18 mouse cellular contexts compared by ENCODE assay signal in genomic region chr7:113818116-113818515, GRCm38 (mm10). TPM values are rescaled to one million over a fixed set of nuclear protein-coding genes. Genes with fewer than 3 reads are reported as not detected.
DNase-seq lines count a peak whose midpoint lies in the region; ATAC-seq and TF ChIP-seq lines count a peak whose summit lies in the region.
"Had no signal": no experiment of that assay in that cellular context is flagged by ENCODE, and none has a peak within 500 bp of the region (broad histone marks: within the 10 kb centered on the region; RNA-seq: fewer than 3 reads in every experiment).

No protein-coding gene starts in this region.

- H3K27ac ChIP-seq in heart, embryonic 14.5 days (replicated peaks in 1 of 2; ENCODE audit: control insufficient read depth in 1 of 2, insufficient read depth in 1 of 2, low read depth in 2 of 2, low read length in 2 of 2) = peak overlapping the region; percentile 39 to 54
- no peak overlapping the region for H3K27ac ChIP-seq in heart, adult 2 months
- no peak overlapping the region for H3K27ac ChIP-seq in stomach, embryonic 15.5 days
- H3K27ac ChIP-seq in stomach, postnatal 0 days (replicated peaks) = no peak overlapping the region
- H3K27ac ChIP-seq: embryonic facial prominence, embryonic 15.5 days; forebrain, embryonic 13.5 days; hindbrain, postnatal 0 days; limb, embryonic 10.5 days; lung, embryonic 15.5 days; neural tube, embryonic 12.5 days had no signal

- no peak for TF ChIP-seq EP300 in heart, adult 2 months (IDR thresholded peaks at IDR 0.05; ENCODE audit: insufficient read depth, low read depth, low read length)
- no peak for TF ChIP-seq EP300 in stomach, postnatal 0 days (optimal IDR thresholded peaks at IDR 0.05)

- DNase-seq in cerebellum, adult 9-10 months = peak; percentile 50
- no peak for DNase-seq in cerebellum, adult 9-11 months
- DNase-seq in heart, adult 2 months = no peak
- no peak for DNase-seq in stomach, postnatal 0 days (ENCODE audit: low spot score)
- DNase-seq in thymus, postnatal 14 days = no peak
- no peak for DNase-seq in frontal cortex, postnatal 10 days (ENCODE audit: low spot score in 2 of 2)
- DNase-seq: adrenal gland, postnatal 14 days; kidney, adult 9 months; layer of hippocampus, postnatal 36 days; right cerebral cortex, postnatal 25 days had no signal

- no peak for TF ChIP-seq CTCF in heart, adult 2 months (IDR thresholded peaks at IDR 0.05)
- TF ChIP-seq CTCF in stomach, postnatal 0 days (IDR thresholded peaks at IDR 0.05; ENCODE audit: low read depth) = no peak

- H3K36me3 ChIP-seq in heart, embryonic 14.5 days (ENCODE audit: control insufficient read depth, insufficient read depth, low read length) = no peaks in the 10 kb centered on the region
- no peaks in the 10 kb centered on the region for H3K36me3 ChIP-seq in heart, adult 2 months (ENCODE audit: control insufficient read depth, insufficient read depth, low read length)
- H3K36me3 ChIP-seq in stomach, embryonic 15.5 days = no peaks in the 10 kb centered on the region
- H3K36me3 ChIP-seq in stomach, postnatal 0 days (ENCODE audit: control insufficient read depth, insufficient read depth, low read length) = no peaks in the 10 kb centered on the region
- H3K36me3 ChIP-seq: embryonic facial prominence, embryonic 15.5 days; limb, embryonic 10.5 days; lung, embryonic 15.5 days; neural tube, embryonic 12.5 days had no signal

- no peak overlapping the region for H3K4me3 ChIP-seq in heart, embryonic 14.5 days (ENCODE audit: control insufficient read depth in 1 of 2, insufficient read depth in 1 of 2, low read depth in 1 of 2, low read length in 2 of 2)
- H3K4me3 ChIP-seq in heart, adult 2 months = no peak overlapping the region
- H3K4me3 ChIP-seq in stomach, embryonic 15.5 days (replicated peaks) = no peak overlapping the region
- no peak overlapping the region for H3K4me3 ChIP-seq in stomach, postnatal 0 days (ENCODE audit: low read depth, low read length)
- H3K4me3 ChIP-seq: embryonic facial prominence, embryonic 15.5 days; forebrain, embryonic 13.5 days; limb, embryonic 10.5 days; lung, embryonic 15.5 days; neural tube, embryonic 12.5 days had no signal

- no peak for TF ChIP-seq POLR2A in heart, adult 2 months (IDR thresholded peaks at IDR 0.05; ENCODE audit: insufficient read depth, low read depth, low read length)

- H3K4me1 ChIP-seq in heart, embryonic 14.5 days (ENCODE audit: control insufficient read depth in 2 of 2, insufficient read depth in 2 of 2, low read length in 2 of 2) = peaks cover 30 to 65% of the 10 kb centered on the region in 2 experiments
- peaks cover 2% of the 10 kb centered on the region for H3K4me1 ChIP-seq in heart, adult 2 months (ENCODE audit: control insufficient read depth, insufficient read depth, low read length)
- 0 out of 2 replicates have a peak, but pooled peaks cover 4% of the 10 kb centered on the region for H3K4me1 ChIP-seq in stomach, embryonic 15.5 days
- 0 out of 2 replicates have a peak, but pooled peaks cover 5% of the 10 kb centered on the region for H3K4me1 ChIP-seq in stomach, postnatal 0 days (replicated peaks; ENCODE audit: control insufficient read depth, insufficient read depth)
- H3K4me1 ChIP-seq: neural tube, embryonic 12.5 days had no signal

- intact Hi-C loops in heart, adult 2 months (cut with DNase I) = no loop called here

- no peaks in the 10 kb centered on the region for H3K79me2 ChIP-seq in heart, adult 2 months (replicated peaks; ENCODE audit: control insufficient read depth, insufficient read depth, low read length)

- no peaks in the 10 kb centered on the region for H3K27me3 ChIP-seq in heart, embryonic 14.5 days (ENCODE audit: control insufficient read depth, insufficient read depth, low read length)
- no peaks in the 10 kb centered on the region for H3K27me3 ChIP-seq in heart, adult 2 months (ENCODE audit: control insufficient read depth, insufficient read depth, low read length)
- no peaks in the 10 kb centered on the region for H3K27me3 ChIP-seq in stomach, embryonic 15.5 days (replicated peaks)
- H3K27me3 ChIP-seq in stomach, postnatal 0 days (ENCODE audit: control insufficient read depth, insufficient read depth, low read length) = no peaks in the 10 kb centered on the region
- H3K27me3 ChIP-seq: embryonic facial prominence, embryonic 15.5 days; lung, embryonic 15.5 days had no signal

- no peak for ATAC-seq in heart, embryonic 14.5 days (ENCODE audit: insufficient number of reproducible peaks, insufficient read depth, low FRiP score, low read depth)
- ATAC-seq in stomach, embryonic 15.5 days (ENCODE audit: insufficient read depth, low FRiP score, low read depth) = peak; percentile 52; the same call in 1 of the 2 replicates
- no peak for ATAC-seq in stomach, postnatal 0 days (ENCODE audit: low FRiP score, low TSS enrichment)
- ATAC-seq: forebrain, embryonic 13.5 days; hindbrain, postnatal 0 days had no signal

- H3K9me3 ChIP-seq in heart, embryonic 14.5 days (ENCODE audit: control insufficient read depth, low read length) = no peaks in the 10 kb centered on the region
- H3K9me3 ChIP-seq in stomach, embryonic 15.5 days = no peaks in the 10 kb centered on the region
- no peaks in the 10 kb centered on the region for H3K9me3 ChIP-seq in stomach, postnatal 0 days (ENCODE audit: control insufficient read depth, low read length)
- H3K9me3 ChIP-seq: embryonic facial prominence, embryonic 15.5 days; forebrain, embryonic 13.5 days; limb, embryonic 10.5 days; lung, embryonic 15.5 days; neural tube, embryonic 12.5 days had no signal

- 4% methylated on average over 6 of the region's 6 CpGs for WGBS in heart, embryonic 14.5 days
- 30% methylated on average over 6 of the region's 6 CpGs for WGBS in heart, adult 2 months
- 33% methylated on average over 6 of the region's 6 CpGs for WGBS in stomach, embryonic 15.5 days
- WGBS in stomach, postnatal 0 days = 47% methylated on average over 6 of the region's 6 CpGs

- no peak overlapping the region for H3K9ac ChIP-seq in heart, embryonic 14.5 days (ENCODE audit: low read length)
- H3K9ac ChIP-seq in heart, adult 2 months (ENCODE audit: low read depth, low read length) = no peak overlapping the region
- no peak overlapping the region for H3K9ac ChIP-seq in stomach, embryonic 15.5 days
- no peak overlapping the region for H3K9ac ChIP-seq in stomach, postnatal 0 days (ENCODE audit: low read length)
- H3K9ac ChIP-seq: embryonic facial prominence, embryonic 15.5 days; forebrain, embryonic 13.5 days; lung, embryonic 15.5 days; neural tube, embryonic 12.5 days had no signal

- H3K4me2 ChIP-seq in heart, embryonic 14.5 days (ENCODE audit: low read length) = peak overlapping the region; percentile 22; the same call in 1 of the 2 replicates
- H3K4me2 ChIP-seq in stomach, embryonic 15.5 days = no peak overlapping the region
- no peak overlapping the region for H3K4me2 ChIP-seq in stomach, postnatal 0 days (replicated peaks; ENCODE audit: low read depth)
- H3K4me2 ChIP-seq: embryonic facial prominence, embryonic 15.5 days; forebrain, embryonic 13.5 days; lung, embryonic 15.5 days; neural tube, embryonic 12.5 days had no signal

RNA-seq across cellular contexts. Expression of gene Spon1, which starts 52.3 kb away (rescaled TPM):
- 76.2 and 79.7 TPM in 2 replicates for polyA plus RNA-seq in heart, embryonic 14.5 days (2014; fragmentation: Nextera tagmentation; extraction: Ambion mirVana)
- 10 to 100 TPM; 11.5 to 11.8 TPM for total RNA-seq in heart, adult 2 months (2021)
- polyA plus RNA-seq in heart, adult 2 months (2012; rRNA removed) = 8.3 and 10.4 TPM in 2 replicates
- polyA plus RNA-seq in stomach, embryonic 15.5 days (2015; fragmentation: Nextera tagmentation; extraction: Ambion mirVana) = 17.1 and 19.6 TPM in 2 replicates
- 3.1 and 4.0 TPM in 2 replicates for polyA plus RNA-seq in stomach, postnatal 0 days (2015; fragmentation: Nextera tagmentation; extraction: Ambion mirVana)

Comparison
In these comparisons a context has a peak if more than half of its experiments do, and no peak if none do; other contexts are left out.
1. H3K27ac ChIP-seq: peak in heart, embryonic 14.5 days (2 of 2); none in heart, adult 2 months (single experiment), stomach, embryonic 15.5 days (single experiment) and stomach, postnatal 0 days (single experiment).